Mouse (Mus musculus): Measurements from ENCODE around the gene Rfc3.
"Not testable (repeated sequence)": the region's sequence is repeated elsewhere in the genome, so short reads cannot be mapped to it uniquely, and the experiment has no call there.

Gene Rfc3

DNA sequence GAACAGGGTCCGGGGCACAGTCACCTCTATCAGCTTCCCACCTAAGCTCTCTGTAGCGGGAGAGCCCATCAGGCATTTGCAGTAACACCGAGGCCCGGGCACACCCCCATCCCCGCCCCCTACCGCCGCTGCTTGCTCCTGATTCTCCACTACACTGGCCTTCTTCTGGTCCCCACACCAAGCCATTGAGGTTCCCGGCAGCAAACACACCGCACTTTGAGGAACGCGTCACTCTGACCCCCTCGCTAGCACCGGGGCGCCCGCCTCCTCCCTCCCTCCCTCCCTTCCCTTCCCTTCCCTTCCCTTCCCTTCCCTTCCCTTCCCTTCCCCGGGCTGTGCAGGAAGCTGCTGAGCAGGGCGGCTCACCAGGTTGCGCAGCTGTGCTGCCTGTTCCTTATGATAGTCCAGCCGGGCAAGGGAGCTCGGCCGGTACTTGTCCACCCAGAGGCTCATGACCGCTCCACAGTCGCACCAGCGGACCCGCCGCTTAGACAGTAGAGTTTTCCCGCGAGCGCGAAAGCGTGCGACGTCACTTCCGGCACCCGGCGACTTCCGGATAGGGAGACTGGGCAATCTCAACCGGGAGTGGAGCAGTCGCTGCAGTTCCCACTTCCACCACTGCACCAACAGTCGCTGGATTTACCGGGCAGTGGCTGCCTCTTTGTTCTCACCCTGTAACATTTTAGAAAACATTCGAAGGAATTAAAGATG is at the start of gene Rfc3:
TSS of gene Rfc3 (minus strand) at position 543 of the 711 bp plus-strand sequence.
- DNase-seq: peak; percentile 95

- DNase-seq: not testable (repeated sequence)
Observed at GRCm38 (mm10) chr5:151693636-151694035, 42.6 kb upstream of the Rfc3 start.

DNA sequence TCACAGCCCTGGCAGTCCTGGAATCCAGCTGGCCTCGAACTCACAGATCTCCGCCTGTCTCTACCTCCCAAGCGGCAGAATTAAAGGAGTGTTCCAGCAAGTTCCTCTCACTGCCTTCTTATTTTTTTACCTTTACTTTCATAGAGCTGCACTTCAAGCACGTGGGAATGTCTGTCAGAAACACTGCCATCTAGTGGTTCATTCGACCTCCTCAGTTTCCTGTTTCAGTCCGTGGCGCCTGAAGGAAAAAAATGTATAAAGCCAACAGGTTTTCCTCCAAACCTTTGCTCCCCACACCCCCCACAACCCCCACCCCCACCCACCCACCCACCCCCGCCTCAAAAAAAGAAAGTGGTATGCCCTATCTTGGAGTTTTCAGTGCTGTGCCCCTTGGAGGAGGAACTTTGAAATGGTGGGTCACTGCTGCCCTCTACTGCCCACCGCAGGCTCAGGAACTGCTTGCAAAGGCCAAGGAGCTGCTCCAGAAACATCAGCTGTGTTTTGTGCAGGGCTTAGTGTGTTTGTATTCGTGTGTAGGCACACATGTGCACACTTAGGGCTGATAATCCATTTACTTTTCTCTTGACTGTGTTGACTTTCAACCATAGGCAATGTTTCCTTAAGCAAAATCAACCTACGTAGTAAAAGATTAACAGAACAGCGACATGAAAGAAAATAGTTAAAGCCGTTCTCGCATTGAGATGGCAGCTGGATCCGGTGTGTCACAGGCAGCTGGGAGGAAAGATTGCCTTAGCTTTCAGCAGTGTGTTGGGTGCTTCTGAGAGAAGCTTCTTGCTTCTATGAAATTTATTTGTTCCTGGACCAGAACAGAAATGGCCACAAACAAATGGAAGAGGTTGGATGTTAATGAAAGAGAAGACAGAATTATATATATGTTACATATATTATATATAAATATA is 35.8 kb upstream of the Rfc3 start:
- peak; percentile 79 for DNase-seq

DNA sequence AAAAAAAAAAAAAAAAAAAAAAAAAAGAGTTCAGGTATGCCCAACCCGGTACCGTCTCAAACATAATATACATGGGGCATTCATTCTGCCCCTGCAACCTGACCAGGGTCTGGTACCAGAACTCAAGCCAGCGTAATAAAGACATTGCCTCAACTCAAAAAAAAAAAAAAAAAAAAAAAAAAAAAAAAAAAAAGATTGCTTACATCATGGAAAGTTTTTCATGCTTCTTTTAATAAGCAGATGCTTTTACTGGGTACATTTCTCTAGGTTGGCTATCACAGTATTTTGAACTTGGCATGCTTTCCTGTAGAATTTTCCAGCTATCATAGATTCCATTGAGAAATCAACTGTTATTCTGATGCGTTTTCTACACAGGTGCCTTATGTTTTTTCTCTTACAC is 11.2 kb upstream of the Rfc3 start:
- DNase-seq: no peak

- no peak for DNase-seq
Observed at GRCm38 (mm10) chr5:151651411-151651784, 356 bp upstream of the Rfc3 start.

GRCm38 (mm10) chr5:151644845-151645244 is 6.2 kb downstream of the Rfc3 start:
- peak; percentile 38 for DNase-seq

DNA sequence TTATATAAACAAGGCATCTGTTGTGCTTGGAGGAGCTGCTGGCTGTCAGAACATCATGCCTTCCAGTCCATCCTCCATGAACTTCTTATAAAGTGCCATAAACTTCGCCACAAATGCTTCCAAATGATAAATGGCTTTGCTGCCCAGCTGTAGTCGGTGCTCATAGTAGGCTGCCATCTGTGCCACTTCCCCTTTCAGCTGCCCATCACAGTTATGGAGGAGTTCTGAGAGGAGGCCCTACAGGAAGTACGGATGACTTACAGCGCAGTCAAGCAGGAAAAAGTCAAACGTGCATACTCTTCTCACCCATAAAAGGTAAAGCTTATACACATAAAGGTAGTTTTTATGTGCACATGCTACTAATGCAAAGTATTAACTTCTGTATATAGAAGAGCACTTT is 8.2 kb downstream of the Rfc3 start:
- DNase-seq: no peak

DNA sequence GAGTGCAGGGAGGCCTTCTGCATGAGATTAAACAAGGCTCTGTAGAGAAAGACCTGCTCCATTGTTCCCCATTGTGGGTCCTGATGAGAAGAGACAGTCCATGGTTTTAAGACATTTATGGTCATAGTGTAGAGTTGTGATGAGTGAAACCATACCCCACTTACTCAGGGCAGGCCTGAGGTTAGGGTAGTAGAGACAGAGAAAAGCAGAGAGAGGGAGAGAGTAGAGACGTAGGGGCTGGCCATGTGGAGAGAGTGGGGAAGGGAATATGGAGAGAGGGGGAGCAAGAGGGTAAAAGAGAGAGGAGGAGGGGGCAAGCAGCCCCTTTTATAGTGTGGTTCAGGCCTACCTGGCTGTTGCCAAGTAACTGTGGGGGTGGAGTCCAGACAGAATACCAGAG is 8.9 kb downstream of the Rfc3 start:
- DNase-seq: no peak

DNA sequence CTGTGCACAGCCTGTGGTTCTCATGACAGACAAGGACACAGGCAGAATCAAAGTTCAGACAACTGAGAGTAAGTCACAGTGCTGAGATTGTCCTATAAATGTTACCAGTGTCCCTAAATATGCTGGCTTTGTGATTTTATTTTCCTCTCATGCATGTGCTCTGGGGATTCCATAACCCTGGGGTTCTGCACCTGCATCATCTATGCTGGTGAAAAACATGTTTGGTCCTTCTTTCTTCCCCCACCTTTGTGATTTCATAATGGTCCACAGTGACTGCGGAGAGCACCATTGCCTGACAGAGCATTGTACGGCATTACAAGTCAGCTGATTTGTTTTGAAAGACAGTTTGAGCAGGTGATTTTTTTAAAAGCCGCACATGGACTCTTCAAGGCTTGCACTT is 45.1 kb downstream of the Rfc3 start, which contains the start of gene Vmn2r18:
TSS of gene Vmn2r18 (minus strand) at position 101 of the 400 bp plus-strand sequence.
- DNase-seq: no peak

- DNase-seq: no peak
Observed at GRCm38 (mm10) chr5:151601696-151602095, 49.3 kb downstream of the Rfc3 start.

All from thymus, postnatal 25 days (tissue).